Mouse (Mus musculus) erythroblast, embryonic 14.5 days (primary cell): ENCODE measurements around the gene Pitpnm1.

Experiments used
- GATA1 ChIP-seq: IDR thresholded peaks from 2 replicates; pipeline ENCODE4 v1.6.1; 2012; ENCODE audit warnings: low read length, inconsistent platforms, mixed read lengths
- TAL1 ChIP-seq: IDR thresholded peaks from 3 replicates; pipeline ENCODE4 v1.6.1; 2012; ENCODE audit warnings: low read length, inconsistent platforms, mixed read lengths

GRCm38 (mm10) chr19:4131768-4132167 lies 32.0 kb downstream of the Pitpnm1 start:
- TF ChIP-seq GATA1 (no peak), TAL1 (no peak)
